Mouse (Mus musculus): ENCODE data around the gene Prss2. TPM values are rescaled to one million over a fixed set of nuclear protein-coding genes. Genes with fewer than 3 reads are reported as not detected.
"Not testable (repeated sequence)": the region's sequence is repeated elsewhere in the genome, so short reads cannot be mapped to it uniquely, and the experiment has no call there.

Gene Prss2
- polyA plus RNA-seq, 1 experiment from 2014 or later, result 0.30 TPM

DNA sequence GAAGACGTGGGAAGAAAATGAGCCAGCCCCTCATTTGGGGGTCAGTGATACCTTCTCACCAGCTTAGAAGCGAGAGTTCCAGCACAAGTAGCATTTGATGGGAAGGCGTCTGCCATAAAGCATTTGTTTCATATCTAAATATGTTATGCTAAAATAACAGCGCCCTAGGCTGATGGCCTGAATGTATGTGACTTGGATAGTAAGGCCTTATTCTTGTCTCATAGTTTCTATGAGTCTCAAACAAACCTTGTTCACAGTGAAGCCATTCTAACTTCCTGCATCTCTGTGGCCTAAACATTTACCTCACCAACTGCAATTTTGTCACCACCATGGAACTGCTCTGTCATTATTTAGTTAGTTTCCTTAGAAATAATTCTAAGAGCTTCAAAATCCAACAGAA lies 41.0 kb downstream of the Prss2 start:
- H3K36me3 ChIP-seq (ENCODE audit: control insufficient read depth, insufficient read depth), result no peaks in the 10 kb centered on the region
- H3K9ac ChIP-seq (ENCODE audit: low read length), result no peak overlapping the region
- H3K4me1 ChIP-seq (ENCODE audit: control insufficient read depth, insufficient read depth, low read length), result no peaks in the 10 kb centered on the region
- no peak overlapping the region for H3K27ac ChIP-seq (ENCODE audit: low read length)
- WGBS, result 81% methylated on average over 4 of the region's 4 CpGs
- peak overlapping the region; percentile 11; the same call in 1 of the 2 replicates for H3K4me3 ChIP-seq (ENCODE audit: low read length)
- ATAC-seq (replicated peaks; ENCODE audit: extremely low read depth, insufficient read depth, low FRiP score), result no peak
- H3K4me2 ChIP-seq (ENCODE audit: low read depth, low read length), result peak overlapping the region; percentile 43; the same call in 1 of the 2 replicates
- no peaks in the 10 kb centered on the region for H3K9me3 ChIP-seq (replicated peaks; ENCODE audit: control insufficient read depth, low read length)
- H3K27me3 ChIP-seq (ENCODE audit: control insufficient read depth, insufficient read depth, low read length), result no peaks in the 10 kb centered on the region

DNA sequence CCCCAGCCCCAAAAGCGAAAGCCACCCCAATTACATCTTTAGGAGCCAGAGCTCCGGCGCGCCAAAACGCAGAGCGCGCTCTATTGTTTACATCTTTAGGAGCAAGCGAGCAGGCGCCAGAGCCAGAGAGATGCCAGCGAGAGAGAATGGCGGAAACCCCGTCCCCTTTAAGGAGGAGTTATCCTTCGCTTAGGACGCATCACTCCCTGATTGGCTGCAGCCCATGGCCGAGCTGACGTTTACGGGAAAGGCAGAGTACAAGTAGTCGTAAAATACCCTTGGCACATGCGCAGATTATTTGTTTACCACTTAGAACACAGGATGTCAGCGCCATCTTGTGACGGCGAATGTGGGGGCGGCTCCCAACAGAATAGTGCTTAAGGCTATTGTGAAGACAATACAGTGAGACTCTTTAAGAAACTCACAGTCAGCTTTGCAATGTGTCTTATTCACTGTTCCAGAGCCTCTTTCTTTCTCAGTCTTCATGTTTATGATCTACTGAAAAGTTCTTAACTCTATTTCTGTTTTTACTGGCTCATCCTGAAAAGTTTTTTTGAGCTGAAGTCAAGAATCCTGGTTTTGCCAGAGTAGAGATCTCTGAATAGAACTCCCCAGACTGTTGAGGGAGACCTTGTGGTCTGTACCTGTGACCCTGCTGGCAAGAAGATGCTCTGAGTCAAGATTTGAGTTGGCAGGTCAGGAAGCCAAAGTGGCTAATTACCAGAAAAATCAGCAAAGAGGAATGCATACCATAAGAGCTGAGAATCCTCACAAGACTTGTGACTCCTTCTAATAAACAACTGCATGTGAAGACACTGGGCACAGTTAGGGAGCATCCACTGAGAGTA lies 41.7 kb downstream of the Prss2 start:
- H3K9me3 ChIP-seq (replicated peaks; ENCODE audit: control insufficient read depth, low read length); ATAC-seq (replicated peaks; ENCODE audit: extremely low read depth, insufficient read depth, low FRiP score); H3K27ac ChIP-seq (ENCODE audit: low read length); H3K9ac ChIP-seq (ENCODE audit: low read length); H3K27me3 ChIP-seq (ENCODE audit: control insufficient read depth, insufficient read depth, low read length); H3K4me1 ChIP-seq (ENCODE audit: control insufficient read depth, insufficient read depth, low read length); H3K4me2 ChIP-seq (ENCODE audit: low read depth, low read length); H3K36me3 ChIP-seq (ENCODE audit: control insufficient read depth, insufficient read depth): not testable (repeated sequence)
- 0 out of 2 replicates have a peak overlapping the region, but pooled peaks have one; percentile 11 for H3K4me3 ChIP-seq (ENCODE audit: low read length)
- 46% methylated on average over 4 of the region's 23 CpGs for WGBS

DNA sequence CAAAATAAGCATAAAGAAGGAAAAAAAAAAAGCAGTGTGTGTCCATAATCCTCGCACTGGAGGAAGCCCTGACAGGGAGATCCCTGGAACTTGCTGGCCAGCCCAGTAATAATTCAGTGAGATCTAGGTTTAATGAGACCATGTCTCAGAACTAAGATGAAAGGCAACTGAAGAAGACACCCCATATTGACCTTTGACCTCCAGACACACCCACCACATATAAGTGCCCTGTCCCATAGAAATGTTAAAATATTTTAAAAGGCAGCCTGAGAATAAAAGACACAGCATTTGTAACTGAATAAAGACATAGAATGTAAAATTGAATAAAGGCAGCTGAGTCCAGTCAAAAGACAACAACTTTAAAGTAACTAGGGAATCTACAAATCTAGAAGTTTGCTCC lies 43.7 kb downstream of the Prss2 start:
- Histone ChIP-seq H3K4me2 (ENCODE audit: low read depth, low read length) (no peak overlapping the region), H3K9me3 (replicated peaks; ENCODE audit: control insufficient read depth, low read length) (no peaks in the 10 kb centered on the region), H3K36me3 (ENCODE audit: control insufficient read depth, insufficient read depth) (no peaks in the 10 kb centered on the region), H3K4me1 (ENCODE audit: control insufficient read depth, insufficient read depth, low read length) (no peaks in the 10 kb centered on the region), H3K4me3 (ENCODE audit: low read length) (no peak overlapping the region), H3K9ac (ENCODE audit: low read length) (no peak overlapping the region), H3K27me3 (ENCODE audit: control insufficient read depth, insufficient read depth, low read length) (no peaks in the 10 kb centered on the region), H3K27ac (ENCODE audit: low read length) (no peak overlapping the region)
- ATAC-seq (replicated peaks; ENCODE audit: extremely low read depth, insufficient read depth, low FRiP score), result no peak
- 86% methylated on average over 1 of the region's 1 CpGs for WGBS

- Histone ChIP-seq H3K36me3 (ENCODE audit: control insufficient read depth, insufficient read depth) (no peaks in the 10 kb centered on the region), H3K4me1 (ENCODE audit: control insufficient read depth, insufficient read depth, low read length) (no peaks in the 10 kb centered on the region), H3K27ac (ENCODE audit: low read length) (no peak overlapping the region), H3K27me3 (ENCODE audit: control insufficient read depth, insufficient read depth, low read length) (no peaks in the 10 kb centered on the region), H3K4me2 (ENCODE audit: low read depth, low read length) (no peak overlapping the region), H3K9ac (ENCODE audit: low read length) (no peak overlapping the region), H3K9me3 (replicated peaks; ENCODE audit: control insufficient read depth, low read length) (no peaks in the 10 kb centered on the region), H3K4me3 (ENCODE audit: low read length) (no peak overlapping the region)
- 79% methylated on average over 4 of the region's 4 CpGs for WGBS
- ATAC-seq (replicated peaks; ENCODE audit: extremely low read depth, insufficient read depth, low FRiP score), result no peak
Observed at GRCm38 (mm10) chr6:41566965-41567364, 45.4 kb downstream of the Prss2 start.

DNA sequence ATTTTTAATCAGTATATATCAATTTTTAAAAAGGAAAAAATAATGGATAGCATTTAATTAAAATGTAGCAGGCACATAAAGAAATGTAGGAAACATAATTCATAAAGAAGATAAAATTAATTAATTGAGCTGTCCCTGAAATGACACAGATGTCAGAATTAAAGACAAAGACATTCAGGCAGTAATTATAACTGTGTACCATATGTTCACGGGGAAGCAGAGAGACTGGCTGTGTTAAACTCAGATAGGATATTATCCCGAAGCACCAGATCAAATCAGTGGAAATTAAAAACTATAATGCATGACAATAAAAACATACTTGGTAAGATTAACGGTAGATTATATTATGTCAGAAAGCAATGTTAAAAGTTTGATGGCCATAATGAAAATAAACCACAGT lies 47.5 kb downstream of the Prss2 start:
- Histone ChIP-seq H3K27me3 (ENCODE audit: control insufficient read depth, insufficient read depth, low read length) (no peaks in the 10 kb centered on the region), H3K4me1 (ENCODE audit: control insufficient read depth, insufficient read depth, low read length) (no peaks in the 10 kb centered on the region), H3K36me3 (ENCODE audit: control insufficient read depth, insufficient read depth) (no peaks in the 10 kb centered on the region), H3K4me3 (ENCODE audit: low read length) (no peak overlapping the region), H3K9ac (ENCODE audit: low read length) (no peak overlapping the region), H3K27ac (ENCODE audit: low read length) (no peak overlapping the region), H3K4me2 (ENCODE audit: low read depth, low read length) (no peak overlapping the region), H3K9me3 (replicated peaks; ENCODE audit: control insufficient read depth, low read length) (no peaks in the 10 kb centered on the region)
- 73% methylated on average over 3 of the region's 3 CpGs for WGBS
- ATAC-seq (replicated peaks; ENCODE audit: extremely low read depth, insufficient read depth, low FRiP score), result no peak

Other genes starting within 250 kb of the Prss2 start
- gene Try4, start 219.5 kb upstream of the Prss2 start, polyA plus RNA-seq (2015; fragmentation: Nextera tagmentation; extraction: Ambion mirVana), result not detected in 2 replicates
- gene Try5, start 204.9 kb upstream of the Prss2 start, polyA plus RNA-seq (2015; fragmentation: Nextera tagmentation; extraction: Ambion mirVana), result 0.21 TPM in 1 of 2 replicates, not detected in the other
- gene Try10, start 167.7 kb upstream of the Prss2 start, polyA plus RNA-seq (2015; fragmentation: Nextera tagmentation; extraction: Ambion mirVana), result not detected in 2 replicates
- not detected in 2 replicates for gene Prss3, start 144.1 kb upstream of the Prss2 start, polyA plus RNA-seq (2015; fragmentation: Nextera tagmentation; extraction: Ambion mirVana)
- not detected in 2 replicates for gene Gm5771, start 129.4 kb upstream of the Prss2 start, polyA plus RNA-seq (2015; fragmentation: Nextera tagmentation; extraction: Ambion mirVana)
- 0.18 TPM in 1 of 2 replicates, not detected in the other for gene Gm10334, start 75.6 kb upstream of the Prss2 start, polyA plus RNA-seq (2015; fragmentation: Nextera tagmentation; extraction: Ambion mirVana)
- 0.28 TPM in 1 of 2 replicates, not detected in the other for gene Prss1, start 62.9 kb upstream of the Prss2 start, polyA plus RNA-seq (2015; fragmentation: Nextera tagmentation; extraction: Ambion mirVana)
- 5.4 and 6.5 TPM in 2 replicates for gene Ephb6, start 83.7 kb downstream of the Prss2 start, polyA plus RNA-seq (2015; fragmentation: Nextera tagmentation; extraction: Ambion mirVana)
- gene Trpv6, start 114.6 kb downstream of the Prss2 start, polyA plus RNA-seq (2015; fragmentation: Nextera tagmentation; extraction: Ambion mirVana), result 0.09 and 0.31 TPM in 2 replicates
- not detected in 2 replicates for gene Trpv5, start 159.0 kb downstream of the Prss2 start, polyA plus RNA-seq (2015; fragmentation: Nextera tagmentation; extraction: Ambion mirVana)
- not detected in 2 replicates for gene Llcfc1, start 162.6 kb downstream of the Prss2 start, polyA plus RNA-seq (2015; fragmentation: Nextera tagmentation; extraction: Ambion mirVana)
- 1.8 and 2.6 TPM in 2 replicates for gene Kel, start 182.6 kb downstream of the Prss2 start, polyA plus RNA-seq (2015; fragmentation: Nextera tagmentation; extraction: Ambion mirVana)

Measured in heart, embryonic 16.5 days (tissue).